Mouse (Mus musculus) midbrain, postnatal 0 days (tissue): Measurements from ENCODE around the gene Chst13. TPM values are rescaled to one million over a fixed set of nuclear protein-coding genes. Genes with fewer than 3 reads are reported as not detected.

ENCODE experiments used
- ATAC-seq: fragments of 200-750 bp; cut with Nextera tagmentation; 2 replicates; pipeline ENCODE4 v1.8.0; 2017; ENCODE audit warnings: moderate number of reproducible peaks, mild to moderate bottlenecking, moderate TSS enrichment, moderate library complexity; ENCODE audit not compliant: low FRiP score
- DNase-seq: peaks from one replicate; pipeline ENCODE4 v3.0.0-alpha.2; 2015; ENCODE audit warnings: low spot score
- H3K27ac ChIP-seq: fragments of 300-500 bp; sonication (generic); 2 replicates; pipeline ENCODE4 v1.5.1; 2014; ENCODE audit warnings: low read depth, mild to moderate bottlenecking, low read length, mixed read lengths
- H3K27me3 ChIP-seq: fragments of 300-500 bp; sonication (generic); 2 replicates; pipeline ENCODE4 v1.6.1; 2014; ENCODE audit warnings: low read length, control low read depth, mixed read lengths; ENCODE audit not compliant: insufficient read depth
- H3K36me3 ChIP-seq: fragments of 300-500 bp; sonication (generic); 2 replicates; pipeline ENCODE4 v1.6.1; 2014; ENCODE audit warnings: low read length, control low read depth, mixed read lengths; ENCODE audit not compliant: insufficient read depth
- H3K4me1 ChIP-seq: fragments of 300-500 bp; sonication (generic); 2 replicates; pipeline ENCODE4 v1.6.1; 2014; ENCODE audit warnings: mild to moderate bottlenecking, control low read depth, antibody characterized with exemption, low read length, mixed read lengths; ENCODE audit not compliant: insufficient read depth
- H3K4me2 ChIP-seq: fragments of 300-500 bp; sonication (generic); 2 replicates; pipeline ENCODE4 v1.6.1; 2014; ENCODE audit warnings: low read depth, mild to moderate bottlenecking, low read length, mixed read lengths; ENCODE audit not compliant: poor library complexity, severe bottlenecking
- H3K4me3 ChIP-seq: fragments of 300-500 bp; sonication (generic); 2 replicates; pipeline ENCODE4 v1.5.1; 2014; ENCODE audit warnings: low read depth, mild to moderate bottlenecking, low read length, moderate library complexity
- H3K9ac ChIP-seq: fragments of 300-500 bp; sonication (generic); replicated peaks from 2 replicates; pipeline ENCODE4 v1.6.1; 2014; ENCODE audit warnings: mild to moderate bottlenecking, low read length, moderate library complexity, mixed read lengths; ENCODE audit not compliant: poor library complexity, severe bottlenecking
- H3K9me3 ChIP-seq: fragments of 300-500 bp; sonication (generic); 2 replicates; pipeline ENCODE4 v1.6.1; 2016; ENCODE audit warnings: low read length, control low read depth
- CTCF ChIP-seq: IDR thresholded peaks from 2 replicates; pipeline ENCODE4 v1.5.1; 2016; ENCODE audit warnings: antibody characterized with exemption, mild to moderate bottlenecking
- WGBS: fragments of 180-500 bp; shearing (Covaris S2); extraction: QIAGEN DNeasy Blood & Tissue Kit; methylation state at CpG from one replicate; pipeline ENCODE4 v1.1.7; 2014; 5-methylcytosine and 5-hydroxymethylcytosine counted together
- polyA plus RNA-seq: library from polyadenylated mRNA; unstranded; fragments of >200 nt; fragmentation: Nextera tagmentation; extraction: Ambion mirVana; gene quantifications from 2 replicates; pipeline ENCODE4 v1.2.1, GENCODE M21; 2015
- total RNA-seq: library from RNA; depleted of rRNA; stranded (reverse); fragments of >200 nt; gene quantifications from 2 replicates; pipeline ENCODE4 v1.2.3, GENCODE M21; 2014; rRNA removed

The Chst13 gene
- total and polyA plus RNA-seq, 2 experiments from 2014 or later: 0.44 TPM; not detected in 1

DNA sequence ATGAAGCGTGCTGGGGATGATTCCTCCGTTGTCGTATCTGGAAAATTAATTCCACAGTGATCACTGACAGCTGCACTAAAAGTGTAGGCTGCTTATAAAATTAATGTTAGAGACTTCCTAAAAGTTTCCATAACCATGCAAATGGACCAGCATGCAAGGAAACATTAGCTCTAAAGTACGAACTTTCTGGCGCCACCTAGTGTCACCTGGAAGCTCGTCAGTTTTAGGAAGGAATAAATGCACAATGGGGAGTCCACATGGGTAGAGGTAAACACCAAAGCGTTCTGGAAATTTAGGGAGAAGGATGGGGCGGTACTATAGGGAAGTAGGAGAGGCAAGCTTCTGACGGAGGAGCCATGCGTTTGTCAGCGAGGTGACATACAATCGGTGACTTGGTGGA is 36.7 kb downstream of the Chst13 start:
- no peaks in the 10 kb centered on the region for H3K4me1 ChIP-seq
- TF ChIP-seq CTCF: peak; percentile 58
- H3K9ac ChIP-seq: no peak overlapping the region
- H3K9me3 ChIP-seq: no peaks in the 10 kb centered on the region
- DNase-seq: peak; percentile 22
- no peak overlapping the region for H3K27ac ChIP-seq
- no peak overlapping the region for H3K4me3 ChIP-seq
- no peak for ATAC-seq
- 57% methylated on average over 12 of the region's 12 CpGs for WGBS
- H3K4me2 ChIP-seq: no peak overlapping the region
- H3K36me3 ChIP-seq: no peaks in the 10 kb centered on the region
- H3K27me3 ChIP-seq: no peaks in the 10 kb centered on the region

Other genes with a start within 250 kb of the Chst13 start
- not detected in 2 replicates for gene Vmn1r49, start 246.7 kb downstream of the Chst13 start, total RNA-seq
- gene Vmn1r49, start 246.7 kb downstream of the Chst13 start, polyA plus RNA-seq: not detected in 2 replicates
- gene Vmn1r50, start 223.8 kb downstream of the Chst13 start, total RNA-seq: not detected in 2 replicates
- gene Vmn1r50, start 223.8 kb downstream of the Chst13 start, polyA plus RNA-seq: not detected in 2 replicates
- gene Vmn1r51, start 202.6 kb downstream of the Chst13 start, total RNA-seq: not detected in 2 replicates
- 0.10 TPM in 1 of 2 replicates, not detected in the other for gene Vmn1r51, start 202.6 kb downstream of the Chst13 start, polyA plus RNA-seq
- not detected in 2 replicates for gene Vmn1r52, start 150.4 kb downstream of the Chst13 start, total RNA-seq
- gene Vmn1r52, start 150.4 kb downstream of the Chst13 start, polyA plus RNA-seq: not detected in 2 replicates
- not detected in 2 replicates for gene V1ra8, start 122.4 kb downstream of the Chst13 start, total RNA-seq
- gene V1ra8, start 122.4 kb downstream of the Chst13 start, polyA plus RNA-seq: not detected in 2 replicates
- not detected in 2 replicates for gene Vmn1r53, start 100.7 kb downstream of the Chst13 start, total RNA-seq
- gene Vmn1r53, start 100.7 kb downstream of the Chst13 start, polyA plus RNA-seq: not detected in 2 replicates
- not detected in 2 replicates for gene Vmn1r54, start 78.9 kb downstream of the Chst13 start, total RNA-seq
- not detected in 2 replicates for gene Vmn1r54, start 78.9 kb downstream of the Chst13 start, polyA plus RNA-seq
- gene BC048671, start 24.0 kb downstream of the Chst13 start, total RNA-seq: not detected in 2 replicates
- gene BC048671, start 24.0 kb downstream of the Chst13 start, polyA plus RNA-seq: not detected in 2 replicates
- gene Uroc1, start 8.1 kb upstream of the Chst13 start, total RNA-seq: not detected in 2 replicates
- not detected in 2 replicates for gene Uroc1, start 8.1 kb upstream of the Chst13 start, polyA plus RNA-seq
- gene Zxdc, start 44.3 kb upstream of the Chst13 start, total RNA-seq: 38.7 and 46.3 TPM in 2 replicates
- 6.5 and 6.9 TPM in 2 replicates for gene Zxdc, start 44.3 kb upstream of the Chst13 start, polyA plus RNA-seq
- gene Cfap100, start 103.6 kb upstream of the Chst13 start, total RNA-seq: 3.5 and 22.7 TPM in 2 replicates
- gene Cfap100, start 103.6 kb upstream of the Chst13 start, polyA plus RNA-seq: 7.9 TPM in 2 replicates
- 34.2 and 35.1 TPM in 2 replicates for gene Klf15, start 137.4 kb upstream of the Chst13 start, total RNA-seq
- 20.6 and 22.3 TPM in 2 replicates for gene Klf15, start 137.4 kb upstream of the Chst13 start, polyA plus RNA-seq
- 111 and 125 TPM in 2 replicates for gene Aldh1l1, start 161.2 kb upstream of the Chst13 start, total RNA-seq
- gene Aldh1l1, start 161.2 kb upstream of the Chst13 start, polyA plus RNA-seq: 83.8 and 101 TPM in 2 replicates